13 mouse cellular contexts compared by ENCODE assay signal in genomic region chr7:116483106-116483505, GRCm38 (mm10).
DNase-seq lines count a peak whose midpoint lies in the region.
"Had no signal": no experiment of that assay in that cellular context is flagged by ENCODE, and none has a peak within 500 bp of the region (broad histone marks: within the 10 kb centered on the region; RNA-seq: fewer than 3 reads in every experiment).

No protein-coding gene starts in this region.

- peak; percentile 8 for DNase-seq in cerebellum, adult 9-10 months
- DNase-seq in cerebellum, adult 9-11 months, result no peak
- peak; percentile 13 to 14 for DNase-seq in cerebellum, postnatal 36 days
- DNase-seq in cerebellum, adult 11-12 months, result no peak
- DNase-seq in right cerebral cortex, postnatal 14 days, result peak; percentile 11
- DNase-seq in right cerebral cortex, adult 18-20 months, result no peak
- DNase-seq: adrenal gland, adult 8-10 months; adrenal gland, postnatal 25 days; embryo, embryonic 11 days; forebrain, postnatal 0 days; gastrocnemius, adult 2 months; gastrocnemius, postnatal 14 days; heart, adult 11 months had no signal

Comparison
In these comparisons a context has a peak if more than half of its experiments do, and no peak if none do; other contexts are left out.
1. DNase-seq: peak in cerebellum, adult 9-10 months (single experiment), cerebellum, postnatal 36 days (2 of 2) and right cerebral cortex, postnatal 14 days (single experiment); none in cerebellum, adult 9-11 months (single experiment), cerebellum, adult 11-12 months (single experiment) and right cerebral cortex, adult 18-20 months (single experiment).